Mouse (Mus musculus) brain, adult 10 weeks (tissue): ENCODE measurements around the gene Ppib. TPM values are rescaled to one million over a fixed set of nuclear protein-coding genes. Genes with fewer than 3 reads are reported as not detected.

Source experiments
- polyA plus RNA-seq: library from polyadenylated mRNA; stranded (reverse); fragments of 350-450 nt; fragmentation: Illumina TruSeq; extraction: RNeasy Lipid Tissue Mini Kit (QIAGEN cat#74804); gene quantifications from one replicate; pipeline ENCODE4 v1.2.3, GENCODE M21; 2015; ENCODE audit warnings: low read depth, low replicate concordance

Gene Ppib
- 293 TPM for polyA plus RNA-seq

GRCm38 (mm10) chr9:66059583-66060307, at the start of gene Ppib:
Gene Ppib (plus strand): TSS chr9:66060222.

GRCm38 (mm10) chr9:66069583-66069982, 9.6 kb downstream of the Ppib start, which contains the start of gene Snx22:
Gene Snx22 (minus strand): TSS chr9:66069719.

Other genes with a start within 250 kb of the Ppib start
- 14.7 TPM for gene Zfp609, start 232.7 kb upstream of the Ppib start, polyA plus RNA-seq
- gene Pclaf, start 170.0 kb upstream of the Ppib start, polyA plus RNA-seq, result 0.86 TPM
- 28.3 TPM for gene Trip4, start 151.4 kb upstream of the Ppib start, polyA plus RNA-seq
- gene Csnk1g1, start 151.3 kb upstream of the Ppib start, polyA plus RNA-seq, result 16.0 TPM
- gene Snx22, start 9.5 kb downstream of the Ppib start, polyA plus RNA-seq, result 5.9 TPM
- 100 TPM for gene Snx1, start 66.4 kb downstream of the Ppib start, polyA plus RNA-seq
- 46.7 TPM for gene Ciao2a, start 66.4 kb downstream of the Ppib start, polyA plus RNA-seq
- 2.5 TPM for gene Dapk2, start 98.0 kb downstream of the Ppib start, polyA plus RNA-seq